Mouse (Mus musculus) erythroblast, embryonic 14.5 days (primary cell): ENCODE results near the gene Ccdc85c.

ENCODE experiments used
- GATA1 ChIP-seq: IDR thresholded peaks from 2 replicates; pipeline ENCODE4 v1.6.1; 2012; ENCODE audit warnings: low read length, inconsistent platforms, mixed read lengths
- TAL1 ChIP-seq: IDR thresholded peaks from 3 replicates; pipeline ENCODE4 v1.6.1; 2012; ENCODE audit warnings: low read length, inconsistent platforms, mixed read lengths

- TF ChIP-seq GATA1, result no peak
- TF ChIP-seq TAL1, result no peak
Observed at GRCm38 (mm10) chr12:108227527-108227926, 47.7 kb downstream of the Ccdc85c start.
